Mouse (Mus musculus) cerebral cortex, adult 2 months (tissue): ENCODE data around the gene Mtmr1.

Experiments used
- WGBS: fragments of 180-500 bp; shearing (Covaris S2); methylation state at CpG from one replicate; pipeline ENCODE4 v1.1.7; 2018; 5-methylcytosine and 5-hydroxymethylcytosine counted together

Mtmr1 gene

DNA sequence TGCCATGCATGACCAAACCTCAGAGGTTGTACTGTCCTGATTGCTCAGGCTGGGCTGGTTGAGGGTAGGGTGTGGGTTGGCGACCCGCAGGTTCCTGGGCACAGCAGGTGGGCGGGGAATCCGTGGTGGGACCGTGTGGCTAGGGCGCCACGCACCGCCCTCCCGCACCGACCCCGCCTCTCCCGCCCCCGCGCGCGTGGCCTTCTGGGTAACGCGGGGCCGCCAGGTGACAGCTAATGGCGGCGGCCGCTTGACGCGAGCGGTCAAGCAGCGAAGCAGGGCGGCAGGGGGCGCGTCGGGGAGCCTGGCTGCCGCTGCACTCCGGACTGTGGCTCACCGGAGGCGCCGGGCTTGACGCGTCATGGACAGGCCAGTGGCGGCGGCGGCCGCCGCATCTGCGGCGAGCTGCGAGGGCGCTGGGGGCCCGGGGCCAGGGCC, at the start of gene Mtmr1:
TSS of gene Mtmr1 (plus strand) at position 207 of the 438 bp plus-strand sequence.
- WGBS: 9% methylated on average over 21 of the region's 47 CpGs

DNA sequence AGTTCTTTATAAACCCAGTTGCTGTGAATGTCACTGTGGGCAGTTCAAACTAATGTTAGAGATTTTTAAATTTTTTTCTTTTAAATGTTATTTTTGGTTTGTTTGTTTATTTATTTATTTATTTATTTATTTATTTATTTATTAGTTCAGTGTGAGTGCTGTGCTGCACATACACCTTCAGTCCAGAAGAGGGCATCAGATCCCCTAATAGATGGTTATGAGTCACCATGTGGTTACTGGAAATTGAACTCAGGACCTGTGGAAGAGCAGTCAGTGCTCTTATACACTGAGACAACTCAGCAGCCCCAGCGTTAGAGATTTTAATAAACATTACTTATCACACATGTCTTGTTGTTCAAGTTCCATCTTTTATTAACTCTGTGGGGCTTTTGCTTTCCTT, 12.5 kb upstream of the Mtmr1 start:
- 87% methylated on average over 1 of the region's 1 CpGs for WGBS

DNA sequence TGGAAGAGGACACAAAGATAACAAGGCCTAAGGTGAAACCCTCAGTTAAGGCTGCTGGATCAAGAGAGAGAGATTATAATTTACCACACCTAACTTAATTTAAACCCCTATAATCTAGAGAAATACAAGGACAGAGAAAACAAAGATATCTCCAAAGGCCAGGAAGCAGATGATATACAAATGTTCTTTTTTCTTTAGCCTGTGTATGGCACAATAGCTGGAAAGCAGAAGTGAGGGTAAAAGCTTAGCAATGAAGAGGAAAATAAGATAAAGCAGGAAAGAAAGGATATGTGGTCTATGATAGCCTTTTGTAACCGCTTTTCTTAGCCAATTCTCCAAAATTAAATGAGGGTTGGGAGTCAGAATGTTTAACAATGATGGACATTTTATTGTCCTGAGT, 9.2 kb upstream of the Mtmr1 start:
- WGBS: 68% methylated on average over 1 of the region's 1 CpGs

DNA sequence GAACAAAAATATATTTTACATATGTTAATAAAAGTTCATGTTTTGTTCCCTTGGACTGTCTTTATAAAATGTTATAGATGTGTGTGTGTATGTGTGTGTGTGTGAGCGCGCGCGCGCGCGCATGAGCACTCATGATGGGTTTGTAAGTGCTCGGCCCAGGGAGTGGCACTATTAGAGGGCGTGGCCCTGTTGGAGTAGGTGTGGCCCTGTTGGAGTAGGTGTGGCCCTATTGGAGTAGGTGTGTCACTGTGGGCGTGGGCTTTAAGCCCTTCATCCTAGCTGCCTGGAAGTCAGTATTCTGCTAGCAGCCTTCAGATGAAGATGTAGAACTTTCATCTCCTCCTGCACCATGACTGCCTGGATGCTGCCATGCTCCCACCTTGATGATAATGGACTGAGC, 2.8 kb upstream of the Mtmr1 start:
- WGBS: 91% methylated on average over 10 of the region's 10 CpGs

DNA sequence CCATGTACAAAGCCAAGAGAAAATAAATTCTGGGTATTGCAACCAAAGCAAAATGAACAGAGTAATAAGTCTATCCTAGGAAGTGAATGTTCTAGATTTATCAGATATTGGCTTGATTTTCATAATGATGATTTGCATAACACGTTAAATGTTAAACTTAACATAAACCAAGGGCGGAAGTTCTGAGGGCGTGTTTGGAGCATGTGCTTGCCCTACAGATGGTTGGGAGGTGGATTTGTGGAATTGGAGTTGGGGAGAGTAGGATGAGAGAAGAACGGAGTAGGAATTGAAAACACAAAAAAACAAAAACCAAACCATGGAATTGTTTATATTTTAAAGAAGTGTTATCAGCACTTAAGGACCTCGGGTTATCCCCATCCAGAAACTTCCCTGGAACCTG, 498 bp upstream of the Mtmr1 start:
- 26% methylated on average over 5 of the region's 5 CpGs for WGBS

DNA sequence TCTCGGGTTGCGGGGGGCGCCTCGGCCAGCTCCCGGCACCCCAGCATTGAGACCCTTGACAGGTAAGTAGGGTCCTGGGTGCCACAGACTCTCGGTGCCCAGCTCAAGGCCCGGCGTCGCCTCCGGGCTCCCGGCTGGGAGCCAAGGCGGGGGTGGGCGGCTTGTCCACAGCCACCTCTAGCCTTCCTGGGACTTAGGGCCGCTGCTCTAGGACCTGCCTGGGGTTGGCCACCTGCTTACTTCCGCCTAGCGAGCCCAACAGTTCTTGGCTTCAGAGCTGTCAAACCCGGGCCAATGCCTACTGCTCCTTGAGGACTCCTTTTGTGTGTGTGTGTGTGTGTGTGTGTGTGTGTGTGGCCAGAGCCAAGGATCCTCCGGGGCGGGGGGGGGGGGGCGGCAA, 451 bp downstream of the Mtmr1 start:
- WGBS: 1% methylated on average over 14 of the region's 20 CpGs

DNA sequence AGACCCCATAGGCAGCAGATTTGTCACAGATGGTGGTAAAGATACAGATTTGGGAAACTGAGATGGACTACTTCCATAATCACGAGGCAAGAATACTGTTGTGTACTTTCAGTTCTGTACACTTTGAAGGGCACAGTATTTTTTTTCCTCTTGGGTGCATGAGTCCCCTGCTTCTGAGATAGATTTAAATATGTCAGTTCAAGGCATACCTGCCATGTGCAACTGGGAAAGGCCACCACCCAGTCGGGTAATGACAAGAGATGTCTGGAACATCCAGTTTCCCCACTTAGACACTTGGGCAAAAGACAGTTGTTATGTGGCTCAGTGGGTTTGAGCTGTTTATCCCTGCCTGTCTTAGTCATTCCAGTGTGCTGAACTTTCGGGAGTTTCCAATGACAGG, 950 bp downstream of the Mtmr1 start:
- 18% methylated on average over 3 of the region's 3 CpGs for WGBS

DNA sequence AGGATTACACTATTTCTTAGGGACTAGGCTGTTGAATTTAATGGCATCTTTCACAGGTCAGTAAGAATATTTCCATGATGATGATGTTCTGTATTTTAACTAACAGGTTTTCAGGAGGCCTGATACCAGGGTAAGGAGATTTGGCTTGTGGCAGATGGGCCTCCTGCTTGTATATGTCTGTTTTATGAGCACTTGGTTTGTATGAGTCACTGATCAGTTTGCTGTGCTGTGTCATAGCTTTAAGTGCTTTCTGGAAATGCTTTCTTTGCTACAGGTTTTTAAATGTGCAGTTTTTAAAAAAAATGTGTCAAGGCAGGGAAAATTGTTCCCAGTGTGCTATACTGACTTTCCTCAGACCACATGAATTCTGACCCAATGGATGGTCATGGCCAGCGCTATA, 12.2 kb downstream of the Mtmr1 start:
- WGBS: 86% methylated on average over 1 of the region's 1 CpGs

DNA sequence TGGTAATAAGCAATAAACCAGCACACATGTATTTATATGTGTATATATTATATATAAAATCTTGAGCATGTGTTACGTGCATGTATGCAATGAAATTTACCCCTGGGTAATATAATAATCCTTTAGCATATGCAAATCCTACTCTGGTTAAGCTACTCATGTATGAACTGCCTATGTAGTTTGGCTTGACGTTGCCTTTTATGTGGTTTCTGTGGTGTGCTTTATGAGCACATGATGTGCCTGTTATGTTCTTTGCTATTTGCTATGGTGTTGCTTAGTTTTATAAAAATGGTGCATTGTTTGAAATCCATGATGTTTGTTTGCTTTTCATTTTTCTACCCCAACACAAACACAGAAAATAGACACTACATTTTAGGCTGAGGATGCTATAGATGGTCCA, 13.9 kb downstream of the Mtmr1 start:
- WGBS: 87% methylated on average over 2 of the region's 2 CpGs

DNA sequence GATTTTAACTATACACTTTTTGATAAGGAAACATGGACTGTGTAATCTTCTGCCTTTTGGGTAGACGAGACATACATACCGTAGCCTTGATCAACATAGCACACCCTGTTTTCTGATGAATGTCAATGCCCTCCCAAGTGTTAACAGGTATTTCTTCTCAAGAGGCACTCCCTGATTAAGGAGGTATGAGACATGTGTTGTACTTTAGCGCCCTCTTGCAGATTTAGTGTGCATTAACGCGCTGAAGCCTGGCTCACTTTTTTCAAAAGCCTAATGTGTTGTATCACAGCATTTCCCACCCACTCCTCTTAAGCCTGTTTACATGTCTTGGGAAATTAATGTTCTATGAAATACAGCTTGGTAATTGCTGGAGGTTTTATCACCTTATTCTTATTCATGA, 17.0 kb downstream of the Mtmr1 start:
- 48% methylated on average over 5 of the region's 5 CpGs for whole genome bisulfite sequencing

DNA sequence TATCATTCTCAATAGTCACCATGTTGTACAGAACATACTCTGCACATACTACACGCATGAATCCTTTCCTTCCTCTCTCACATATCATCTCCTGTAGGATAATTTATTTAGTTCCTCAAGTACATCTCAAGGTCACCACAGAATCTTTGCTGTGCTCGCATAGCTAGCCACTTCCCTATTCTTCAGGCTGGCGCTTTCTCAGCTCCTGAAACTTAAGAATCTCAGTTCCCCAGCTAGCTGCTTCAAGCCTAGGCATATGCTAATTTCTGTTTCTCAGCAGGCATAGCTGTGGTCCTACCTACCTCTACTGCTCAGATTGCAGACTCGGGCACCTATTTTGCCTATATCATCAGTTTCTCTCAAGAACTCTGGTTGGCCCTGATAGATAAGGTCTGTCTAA, 31.8 kb downstream of the Mtmr1 start:
- WGBS: 80% methylated on average over 4 of the region's 4 CpGs

DNA sequence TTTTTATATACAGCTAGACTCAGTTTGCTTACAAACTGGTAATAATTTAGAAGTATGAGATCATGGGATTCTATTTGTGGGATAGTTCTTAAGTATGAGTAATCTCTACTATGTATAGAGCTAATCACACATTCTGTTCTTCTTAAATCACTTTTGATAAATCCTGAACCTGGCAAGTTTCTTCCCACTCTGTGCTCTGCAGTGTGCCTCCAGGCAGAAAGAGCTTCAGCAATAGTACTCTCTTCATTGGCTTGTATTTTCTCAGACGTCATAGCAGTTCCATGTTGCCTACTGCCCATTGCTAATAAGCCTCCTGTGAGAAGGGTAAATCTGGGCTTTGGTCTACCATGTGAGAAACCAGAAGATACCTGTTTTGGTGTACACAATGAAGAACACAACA, 43.8 kb downstream of the Mtmr1 start:
- WGBS: 48% methylated on average over 1 of the region's 1 CpGs

DNA sequence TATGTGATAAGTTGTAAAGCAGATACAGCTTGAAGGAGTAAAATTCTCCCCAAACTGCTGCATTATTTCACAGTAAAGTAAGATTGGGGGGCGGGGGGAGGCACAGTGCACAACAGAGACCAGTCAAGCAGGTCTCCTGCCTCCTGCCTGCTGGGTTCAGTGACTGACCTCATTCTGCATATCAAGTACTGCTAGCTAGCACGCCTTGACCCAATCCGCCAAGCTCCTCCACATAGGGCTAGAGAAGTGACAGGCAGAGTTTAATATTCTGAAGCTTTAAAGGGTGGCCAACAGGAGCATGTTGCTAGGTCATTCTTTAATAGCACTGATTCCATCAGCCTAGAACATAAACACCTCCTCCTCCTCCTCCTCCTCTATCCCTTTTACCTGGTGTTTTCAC, 48.2 kb downstream of the Mtmr1 start:
- 73% methylated on average over 3 of the region's 3 CpGs for WGBS

DNA sequence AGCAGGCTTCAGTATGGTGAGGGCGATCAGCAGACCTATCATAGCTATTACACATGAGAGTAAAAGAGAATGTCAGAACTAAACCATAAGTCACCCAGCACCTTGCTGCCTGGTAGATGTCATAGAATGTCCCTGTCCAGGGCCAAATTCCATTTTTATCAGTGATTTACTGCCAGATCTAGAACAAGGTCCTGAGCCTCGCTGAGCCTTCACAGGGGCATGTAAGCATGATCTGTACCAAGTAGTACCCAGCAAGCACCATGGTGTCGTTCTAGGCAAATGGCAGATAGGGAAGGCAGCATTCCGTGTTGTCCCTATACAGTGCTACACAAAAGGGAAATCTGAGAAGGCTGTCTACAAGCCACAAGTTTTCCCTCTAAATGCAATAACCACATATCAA, 49.1 kb downstream of the Mtmr1 start:
- 92% methylated on average over 4 of the region's 4 CpGs for WGBS

DNA sequence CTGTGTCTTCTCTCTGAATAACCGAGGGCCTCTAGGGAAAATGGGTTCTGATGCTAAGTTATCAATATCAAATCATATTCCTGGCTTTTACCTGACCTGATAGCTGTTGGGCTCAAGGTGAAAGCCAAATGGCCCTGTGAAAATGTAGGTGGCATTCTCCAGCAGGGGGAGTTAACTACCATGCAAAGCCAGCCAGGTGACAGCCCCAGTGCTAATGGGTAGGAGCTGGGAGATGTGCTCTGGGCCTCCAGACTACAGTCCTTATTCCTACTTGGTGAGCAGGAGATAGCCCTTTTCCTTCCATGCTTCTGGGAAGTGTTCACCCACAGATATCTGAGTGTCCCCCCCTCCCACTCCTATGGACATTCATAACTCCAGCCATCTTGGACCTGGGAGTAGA, 60.3 kb downstream of the Mtmr1 start:
- WGBS: 81% methylated on average over 1 of the region's 1 CpGs

DNA sequence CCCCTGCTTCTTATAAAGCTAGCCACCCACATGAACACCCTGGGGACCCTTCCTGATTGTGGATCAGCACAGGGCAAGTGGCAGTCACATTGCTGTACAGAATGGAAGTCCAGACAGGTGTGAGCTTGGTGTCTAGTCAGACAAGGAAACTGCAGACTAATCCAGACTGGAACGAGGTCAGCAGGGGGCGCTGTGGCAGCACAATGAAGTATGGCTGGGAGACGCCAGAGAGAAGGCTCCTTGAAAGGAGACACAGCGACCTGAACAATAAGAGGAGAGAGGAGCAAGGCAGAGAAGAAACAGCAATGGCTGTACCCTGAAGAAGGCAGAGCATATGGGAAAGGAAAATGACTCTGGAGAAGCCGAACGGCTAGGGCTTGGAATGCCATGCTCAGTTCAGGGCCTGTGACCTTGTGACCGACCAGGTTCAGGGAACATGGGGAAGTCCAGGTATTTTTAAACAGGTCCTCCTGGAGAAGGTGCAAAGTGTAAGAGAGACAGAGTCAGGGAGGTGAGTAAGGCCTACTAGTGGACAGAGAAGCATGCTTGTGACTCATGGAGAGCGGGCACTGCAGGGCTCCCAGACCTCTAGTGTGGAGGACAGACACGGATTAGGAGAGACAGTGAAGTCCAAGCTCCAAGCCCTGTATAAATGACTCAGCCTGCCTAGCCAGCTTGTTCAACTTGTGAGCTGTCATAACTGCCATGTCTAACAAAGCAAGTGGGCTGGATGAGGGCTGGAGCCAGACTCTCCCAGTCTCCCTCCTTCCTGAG, 61.4 kb downstream of the Mtmr1 start:
- 36% methylated on average over 9 of the region's 9 CpGs for WGBS

DNA sequence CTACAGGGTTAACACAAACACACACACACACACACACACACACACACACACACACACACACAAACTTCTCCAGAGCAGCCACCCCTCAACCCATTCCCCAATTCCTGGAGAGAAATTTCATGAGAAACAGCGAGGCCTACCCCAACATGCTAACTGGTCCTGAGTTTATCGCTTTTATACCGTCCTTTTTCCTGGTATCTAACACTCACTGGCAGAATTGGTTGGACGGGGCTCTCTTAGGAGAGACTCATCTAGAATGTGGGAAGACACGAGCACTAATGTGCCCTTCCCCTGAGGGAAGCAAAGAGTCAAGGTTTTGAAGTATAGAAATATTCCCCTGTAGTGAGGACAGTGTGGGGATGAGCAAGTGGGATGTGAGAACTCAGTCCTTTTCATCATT, 66.3 kb downstream of the Mtmr1 start:
- 76% methylated on average over 5 of the region's 5 CpGs for WGBS

DNA sequence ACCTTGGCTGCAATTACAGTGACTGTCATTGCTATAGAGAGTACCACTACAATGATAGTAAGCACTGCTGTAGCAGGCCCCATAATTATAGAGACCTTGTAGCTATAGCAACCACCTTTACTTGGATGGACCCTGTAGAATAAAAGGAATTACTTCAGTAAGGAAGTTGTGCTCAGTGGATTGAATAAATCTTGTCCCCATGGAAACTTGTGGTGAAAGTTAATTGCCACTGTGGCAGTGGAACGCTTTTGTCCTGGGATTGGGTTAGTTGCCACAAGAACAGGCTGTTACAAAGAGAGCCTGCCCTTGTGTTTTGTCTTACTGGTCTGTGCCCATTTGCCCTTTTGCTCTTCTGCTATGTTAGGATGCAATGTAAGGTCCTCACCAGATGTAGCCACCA, 69.9 kb downstream of the Mtmr1 start:
- WGBS: 56% methylated on average over 1 of the region's 1 CpGs

DNA sequence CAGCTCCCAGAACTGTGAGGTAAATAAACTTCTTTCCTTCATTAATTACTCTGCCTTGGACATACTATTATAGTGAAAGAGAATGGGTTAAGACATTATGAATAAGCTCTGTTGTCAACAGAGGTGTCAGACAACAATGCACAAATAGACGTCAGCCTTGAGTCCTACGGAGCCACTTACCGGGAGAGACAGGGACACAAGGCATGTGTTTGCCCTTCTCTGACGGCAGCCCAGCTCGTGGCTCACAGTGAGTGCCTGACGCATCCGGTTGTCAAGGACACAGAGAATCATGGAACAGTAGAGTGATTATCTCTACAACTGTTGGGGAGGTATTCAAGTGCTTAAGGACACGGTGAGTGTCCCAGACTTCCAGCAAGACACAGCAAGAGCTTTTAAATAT, 70.3 kb downstream of the Mtmr1 start:
- 30% methylated on average over 8 of the region's 8 CpGs for WGBS

DNA sequence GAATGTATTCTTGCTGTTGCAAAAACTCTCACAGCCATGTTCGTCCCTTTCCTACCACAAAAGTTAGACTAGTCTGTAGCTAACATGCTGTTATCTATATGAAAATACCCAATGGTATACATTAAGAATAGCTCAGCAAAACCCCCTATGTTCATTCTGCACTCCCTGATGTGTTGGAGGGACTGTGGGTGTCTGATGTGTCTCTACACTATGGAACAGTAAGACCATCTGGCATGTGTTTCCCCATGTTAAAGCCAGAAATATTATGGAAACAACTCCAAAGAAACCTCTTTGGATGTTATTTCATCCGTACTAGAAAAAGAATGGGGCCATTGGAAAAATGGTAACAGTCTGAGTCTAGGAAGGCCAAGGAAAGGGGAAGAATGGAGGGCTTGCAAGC, 71.0 kb downstream of the Mtmr1 start:
- 36% methylated on average over 2 of the region's 2 CpGs for WGBS

DNA sequence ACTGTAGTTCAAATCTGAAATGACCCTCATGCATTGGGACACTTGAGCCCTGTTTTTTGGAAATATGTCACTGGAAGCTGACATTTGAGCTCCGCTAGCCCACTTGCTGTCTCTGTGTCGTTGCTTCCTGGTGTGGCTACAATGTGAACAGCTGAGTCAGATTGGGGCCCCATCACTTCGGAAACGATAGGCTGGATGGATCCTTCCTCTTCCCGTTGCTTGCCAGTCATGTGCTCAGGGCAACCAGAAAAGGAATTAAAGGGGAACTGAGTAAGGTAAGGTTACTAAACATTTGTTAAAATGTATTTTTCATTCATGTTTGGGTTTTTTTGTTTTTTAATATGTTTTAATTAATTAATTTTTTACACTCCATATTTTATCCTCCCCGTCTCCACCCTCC, 74.9 kb downstream of the Mtmr1 start:
- 91% methylated on average over 6 of the region's 6 CpGs for WGBS

DNA sequence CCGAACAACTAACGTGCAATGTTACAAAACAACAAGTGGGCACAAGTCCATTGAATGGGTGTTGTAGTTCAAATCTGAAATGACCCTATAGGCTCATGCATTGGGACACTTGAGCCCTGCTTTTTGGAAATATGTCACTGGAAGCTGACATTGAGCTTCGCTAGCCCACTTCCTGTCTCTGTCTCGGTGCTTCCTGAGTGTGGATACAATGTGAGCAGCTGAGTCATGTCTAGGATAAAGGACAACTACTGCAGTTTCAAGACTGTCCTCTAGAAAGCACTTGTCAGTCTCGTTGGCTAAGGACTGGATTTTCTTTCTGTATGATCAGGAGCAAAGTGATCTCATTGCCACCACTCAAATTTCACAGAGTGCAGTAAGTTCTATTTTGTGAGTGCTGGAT, 78.4 kb downstream of the Mtmr1 start:
- WGBS: 84% methylated on average over 5 of the region's 5 CpGs

DNA sequence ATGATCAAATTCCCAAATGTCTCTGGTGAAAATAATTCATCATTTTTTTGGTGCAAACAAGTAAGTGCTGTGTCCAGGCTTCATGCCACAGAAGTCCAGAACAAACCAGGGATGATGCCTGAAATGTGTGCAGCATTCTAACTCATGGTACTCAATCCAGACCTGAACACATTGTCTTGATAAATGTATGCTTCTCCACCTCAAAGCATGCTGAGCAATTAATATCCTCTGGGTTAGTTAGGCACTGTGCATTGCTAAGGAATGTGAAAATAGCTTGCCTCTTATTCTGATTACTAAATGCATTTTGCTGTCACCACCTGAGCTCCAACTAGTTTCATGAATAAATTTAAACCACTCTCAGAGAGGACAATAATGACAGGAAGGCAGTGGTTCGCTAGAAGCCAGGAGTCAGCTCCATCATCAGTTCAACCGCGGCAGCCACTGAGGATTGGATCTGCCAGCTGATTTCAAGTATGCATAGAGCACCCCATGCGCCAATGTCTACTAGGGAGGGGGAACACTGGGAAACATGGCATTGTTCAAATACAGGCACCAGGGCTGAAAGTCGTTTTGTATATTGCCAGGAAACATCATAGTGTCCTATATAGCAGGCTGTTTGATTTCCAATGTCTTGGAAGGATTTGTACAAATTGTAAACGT, 91.6 kb downstream of the Mtmr1 start:
- WGBS: 74% methylated on average over 6 of the region's 6 CpGs
